Mouse (Mus musculus) midbrain, embryonic 11.5 days (tissue): ENCODE results near the gene Rnft2. TPM values are rescaled to one million over a fixed set of nuclear protein-coding genes. Genes with fewer than 3 reads are reported as not detected.

Source experiments
- ATAC-seq: fragments of 200-750 bp; cut with Nextera tagmentation; 2 replicates; pipeline ENCODE4 v1.8.0; 2017; ENCODE audit warnings: moderate TSS enrichment, moderate library complexity; ENCODE audit not compliant: low FRiP score
- DNase-seq: peaks from one replicate; pipeline ENCODE4 v3.0.0; 2015; ENCODE audit warnings: low spot score; ENCODE audit errors: missing footprints
- H3K27ac ChIP-seq: fragments of 300-500 bp; sonication (generic); 2 replicates; pipeline ENCODE4 v1.5.1; 2014; ENCODE audit warnings: low read depth, low read length
- H3K27me3 ChIP-seq: fragments of 300-500 bp; sonication (generic); 2 replicates; pipeline ENCODE4 v1.6.1; 2014; ENCODE audit warnings: mild to moderate bottlenecking, low read length, moderate library complexity, mixed read lengths; ENCODE audit not compliant: control insufficient read depth, insufficient read depth
- H3K36me3 ChIP-seq: fragments of 300-500 bp; sonication (generic); 2 replicates; pipeline ENCODE4 v1.6.1; 2014; ENCODE audit warnings: mild to moderate bottlenecking, low read length, moderate library complexity, mixed read lengths; ENCODE audit not compliant: control insufficient read depth, insufficient read depth
- H3K4me1 ChIP-seq: fragments of 300-500 bp; sonication (generic); 2 replicates; pipeline ENCODE4 v1.6.1; 2014; ENCODE audit warnings: low read length; ENCODE audit not compliant: control insufficient read depth, insufficient read depth
- H3K4me2 ChIP-seq: fragments of 300-500 bp; sonication (generic); 2 replicates; pipeline ENCODE4 v1.6.1; 2014; ENCODE audit warnings: mild to moderate bottlenecking, moderate library complexity
- H3K4me3 ChIP-seq: fragments of 300-500 bp; sonication (generic); 2 replicates; pipeline ENCODE4 v1.5.1; 2014; ENCODE audit warnings: low read depth, low read length
- H3K9ac ChIP-seq: fragments of 300-500 bp; sonication (generic); 2 replicates; pipeline ENCODE4 v1.6.1; 2014; ENCODE audit warnings: low read length
- H3K9me3 ChIP-seq: fragments of 300-500 bp; sonication (generic); 2 replicates; pipeline ENCODE4 v1.6.1; 2016; ENCODE audit warnings: low read length; ENCODE audit not compliant: control insufficient read depth
- WGBS: fragments of 180-500 bp; shearing (Covaris S2); extraction: QIAGEN DNeasy Blood & Tissue Kit; methylation state at CpG from one replicate; pipeline ENCODE4 v1.1.7; 2014; 5-methylcytosine and 5-hydroxymethylcytosine counted together
- polyA plus RNA-seq: library from polyadenylated mRNA; unstranded; fragments of >200 nt; fragmentation: Nextera tagmentation; extraction: Ambion mirVana; gene quantifications from 2 replicates; pipeline ENCODE4 v1.2.1, GENCODE M21; 2014

The Rnft2 gene
- polyA plus RNA-seq, 1 experiment from 2014 or later = 4.3 TPM

DNA sequence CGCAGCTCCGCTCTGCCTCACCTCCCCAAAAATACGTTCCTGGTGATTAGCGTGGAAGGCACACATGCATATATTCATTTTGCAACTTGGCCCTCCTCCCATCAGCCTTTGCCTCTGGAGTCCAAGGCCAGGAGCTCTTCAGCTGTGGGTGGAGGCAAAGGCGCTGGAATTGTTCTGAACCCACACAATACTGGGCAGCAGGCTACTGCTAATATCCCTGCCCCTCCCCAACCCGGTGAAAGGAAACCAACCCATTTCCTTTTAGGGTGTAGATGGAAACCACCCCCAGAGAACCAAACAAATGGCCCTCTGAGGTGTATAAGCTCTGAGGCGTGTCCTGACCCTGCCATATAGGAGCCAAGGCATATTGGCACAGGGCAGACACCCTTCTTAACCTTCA, 28.5 kb upstream of the Rnft2 start:
- Histone ChIP-seq H3K4me2 (no peak overlapping the region), H3K9me3 (no peaks in the 10 kb centered on the region), H3K4me3 (no peak overlapping the region), H3K27me3 (peaks cover 2% of the 10 kb centered on the region), H3K36me3 (no peaks in the 10 kb centered on the region), H3K27ac (no peak overlapping the region), H3K9ac (no peak overlapping the region), H3K4me1 (peaks cover 15% of the 10 kb centered on the region)
- DNase-seq (no peak), ATAC-seq (no peak)
- WGBS = 78% methylated on average over 7 of the region's 7 CpGs

DNA sequence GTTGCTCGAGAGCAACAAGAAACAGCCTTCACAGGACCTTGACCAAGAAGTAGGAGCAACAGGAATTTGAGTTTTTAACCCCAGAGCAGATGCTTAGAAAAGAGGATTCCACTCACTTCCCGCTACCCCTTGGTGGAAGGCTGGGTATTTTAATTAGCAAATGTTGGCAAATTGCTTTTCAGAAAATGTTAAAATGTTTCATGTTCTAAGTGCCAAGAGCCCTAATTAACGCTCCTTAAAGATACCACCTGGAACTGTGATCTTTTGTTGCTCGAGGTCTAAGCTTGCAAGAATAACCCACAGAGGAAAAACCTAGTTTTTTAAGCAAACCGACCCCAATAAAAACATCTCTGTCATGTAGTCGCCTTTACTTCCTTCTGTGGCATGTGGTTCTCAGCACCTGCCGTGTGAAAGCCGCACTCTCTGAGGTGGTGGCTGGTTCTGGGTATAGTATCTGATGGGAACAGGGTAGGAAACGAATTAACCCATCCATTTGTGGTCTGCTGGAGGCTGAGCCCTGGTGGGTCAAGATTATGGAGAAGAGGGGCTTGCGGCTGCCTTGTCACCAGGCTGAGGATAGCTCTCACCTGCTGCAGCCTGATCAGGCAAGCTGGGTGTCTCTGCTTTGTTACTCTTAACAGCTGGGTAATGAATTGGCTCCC, 26.7 kb upstream of the Rnft2 start:
- Histone ChIP-seq H3K9me3 (no peaks in the 10 kb centered on the region), H3K4me3 (no peak overlapping the region), H3K4me2 (no peak overlapping the region), H3K27ac (no peak overlapping the region), H3K36me3 (no peaks in the 10 kb centered on the region), H3K27me3 (peaks cover 2% of the 10 kb centered on the region), H3K9ac (no peak overlapping the region), H3K4me1 (peaks cover 15% of the 10 kb centered on the region)
- ATAC-seq = no peak
- no peak for DNase-seq
- WGBS = 80% methylated on average over 10 of the region's 10 CpGs

DNA sequence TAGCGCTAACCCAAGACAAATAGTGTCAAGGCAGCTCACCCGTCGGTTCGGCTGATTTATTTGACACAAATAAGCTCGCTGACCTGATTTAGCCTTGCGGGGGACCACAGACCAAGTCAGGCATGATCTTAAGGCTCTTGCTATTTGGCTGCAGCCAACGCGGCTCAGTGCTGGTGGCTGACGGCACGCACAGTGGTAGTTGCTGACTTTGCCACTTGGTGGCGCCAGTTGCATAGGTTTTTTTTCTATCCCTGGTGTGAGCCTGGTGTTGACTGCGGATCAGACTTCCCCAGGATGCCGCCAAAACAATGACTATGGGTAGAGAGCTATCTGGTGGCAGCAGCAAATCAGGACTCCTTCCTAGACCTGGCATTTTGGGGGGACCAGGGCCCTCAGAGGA, 24.1 kb upstream of the Rnft2 start:
- H3K9me3 ChIP-seq = no peaks in the 10 kb centered on the region
- peak overlapping the region; percentile 32 for H3K4me2 ChIP-seq
- no peaks in the 10 kb centered on the region for H3K36me3 ChIP-seq
- peaks cover 2% of the 10 kb centered on the region for H3K27me3 ChIP-seq
- 2% methylated on average over 13 of the region's 13 CpGs for WGBS
- no peak overlapping the region for H3K4me3 ChIP-seq
- H3K27ac ChIP-seq = no peak overlapping the region
- ATAC-seq = peak; percentile 81
- H3K9ac ChIP-seq = no peak overlapping the region
- DNase-seq = peak; percentile 99
- peaks cover 3% of the 10 kb centered on the region; the same call in 1 of the 2 replicates for H3K4me1 ChIP-seq

DNA sequence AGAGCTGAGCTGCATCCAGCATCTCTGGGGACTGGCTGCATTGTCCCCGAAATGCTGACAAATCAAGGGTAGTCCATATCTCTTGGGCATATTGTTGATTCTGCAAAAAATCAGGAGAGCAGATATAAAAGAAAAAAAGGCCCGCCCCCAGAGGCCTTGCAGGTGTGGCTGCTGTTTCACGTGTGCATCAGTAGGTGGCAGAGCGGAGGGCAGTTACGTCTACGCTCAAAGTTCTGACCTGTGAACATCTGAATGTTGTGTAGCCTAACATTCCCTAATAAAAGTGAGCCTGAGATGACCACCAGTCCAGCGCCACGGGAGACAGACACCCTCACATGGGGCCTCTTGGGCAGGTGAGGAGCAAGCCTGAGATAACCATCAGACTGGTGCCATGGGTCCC, 21.4 kb upstream of the Rnft2 start:
- no peak overlapping the region for H3K27ac ChIP-seq
- no peaks in the 10 kb centered on the region for H3K9me3 ChIP-seq
- H3K4me2 ChIP-seq = no peak overlapping the region
- WGBS = 36% methylated on average over 8 of the region's 8 CpGs
- 0 out of 2 replicates have a peak, but pooled peaks cover 2% of the 10 kb centered on the region for H3K4me1 ChIP-seq
- H3K36me3 ChIP-seq = peaks cover 6% of the 10 kb centered on the region
- no peak overlapping the region for H3K4me3 ChIP-seq
- no peak for DNase-seq
- no peak for ATAC-seq
- peaks cover 2% of the 10 kb centered on the region; the same call in 1 of the 2 replicates for H3K27me3 ChIP-seq
- no peak overlapping the region for H3K9ac ChIP-seq

DNA sequence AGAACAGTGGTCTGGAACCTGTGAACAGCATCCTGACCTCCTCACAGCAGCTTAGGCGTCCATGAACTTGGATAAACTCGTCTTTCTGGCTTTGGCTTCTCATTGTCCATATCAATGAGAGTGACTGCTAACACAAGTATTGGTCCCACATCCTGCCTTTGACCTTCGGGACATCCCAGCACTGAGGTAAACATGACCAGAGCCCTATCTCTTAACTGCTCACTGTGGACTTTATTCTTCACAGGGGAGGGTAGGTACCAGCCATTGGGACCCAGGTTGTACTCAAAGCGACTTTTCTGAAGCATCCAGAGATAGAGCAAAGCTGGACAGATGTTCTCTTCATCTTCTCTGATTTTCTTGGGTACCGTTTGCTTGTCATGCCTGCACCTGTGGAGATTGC, 20.4 kb upstream of the Rnft2 start:
- DNase-seq (no peak), ATAC-seq (no peak)
- Histone ChIP-seq H3K4me1 (0 out of 2 replicates have a peak, but pooled peaks cover 2% of the 10 kb centered on the region), H3K27ac (0 out of 2 replicates have a peak overlapping the region, but pooled peaks have one; percentile 2), H3K36me3 (peaks cover 14% of the 10 kb centered on the region), H3K9me3 (no peaks in the 10 kb centered on the region), H3K27me3 (no peaks in the 10 kb centered on the region), H3K9ac (no peak overlapping the region), H3K4me3 (no peak overlapping the region), H3K4me2 (no peak overlapping the region)
- WGBS = 82% methylated on average over 5 of the region's 5 CpGs

DNA sequence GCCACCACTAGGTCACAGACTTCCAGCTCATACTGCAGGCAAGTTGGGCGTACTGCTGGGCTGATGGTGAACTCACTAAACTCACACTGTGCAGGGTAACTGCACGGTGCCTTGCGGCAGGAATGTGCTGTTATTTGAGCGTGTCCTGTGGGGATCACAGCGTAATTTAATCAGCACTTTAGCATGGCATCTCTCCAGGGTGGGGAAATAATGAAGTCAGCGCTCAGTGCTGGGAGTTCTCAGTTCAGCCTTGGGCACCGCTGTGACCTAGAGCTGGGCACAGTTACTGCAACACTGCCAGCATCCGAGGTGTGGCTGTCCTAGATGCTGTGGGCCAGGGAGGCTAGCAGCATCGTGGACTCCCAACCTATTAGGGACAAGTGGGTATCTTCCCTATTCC, 19.4 kb upstream of the Rnft2 start:
- 83% methylated on average over 9 of the region's 9 CpGs for WGBS
- no peak for DNase-seq
- no peak for ATAC-seq

DNA sequence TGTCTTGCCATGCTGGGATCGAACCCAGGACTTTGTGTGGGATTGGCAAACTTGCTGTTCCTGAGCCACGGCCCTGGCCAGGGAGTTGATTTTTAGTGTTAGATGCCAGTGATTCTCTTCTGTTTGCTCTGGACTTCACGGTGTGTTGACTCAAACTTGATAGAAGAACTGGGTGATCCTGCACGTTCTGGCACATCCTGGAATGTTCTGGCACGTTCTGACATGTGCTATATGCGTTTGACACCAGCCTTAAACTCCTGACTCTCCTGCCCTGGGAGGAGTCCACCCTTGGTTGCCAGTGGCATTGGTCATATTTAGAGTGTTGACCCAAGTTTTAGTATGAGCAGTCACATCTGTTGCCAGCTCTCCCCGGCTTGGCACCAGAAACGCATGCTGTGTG, 17.5 kb upstream of the Rnft2 start:
- no peak overlapping the region for H3K9ac ChIP-seq
- no peaks in the 10 kb centered on the region; the same call in 1 of the 2 replicates for H3K4me1 ChIP-seq
- no peak overlapping the region for H3K4me3 ChIP-seq
- ATAC-seq (no peak), DNase-seq (no peak)
- H3K27ac ChIP-seq = no peak overlapping the region
- peaks cover 14% of the 10 kb centered on the region for H3K36me3 ChIP-seq
- H3K9me3 ChIP-seq = no peaks in the 10 kb centered on the region
- H3K27me3 ChIP-seq = no peaks in the 10 kb centered on the region
- no peak overlapping the region for H3K4me2 ChIP-seq
- WGBS = 90% methylated on average over 8 of the region's 8 CpGs

More for the DNA sequence above, 19.4 kb upstream of the Rnft2 start:
- Histone ChIP-seq H3K4me1 (peaks cover 2% of the 10 kb centered on the region; the same call in 1 of the 2 replicates), H3K27ac (no peak overlapping the region), H3K9ac (no peak overlapping the region), H3K4me3 (no peak overlapping the region), H3K4me2 (no peak overlapping the region), H3K27me3 (no peaks in the 10 kb centered on the region), H3K9me3 (no peaks in the 10 kb centered on the region), H3K36me3 (peaks cover 14% of the 10 kb centered on the region)

DNA sequence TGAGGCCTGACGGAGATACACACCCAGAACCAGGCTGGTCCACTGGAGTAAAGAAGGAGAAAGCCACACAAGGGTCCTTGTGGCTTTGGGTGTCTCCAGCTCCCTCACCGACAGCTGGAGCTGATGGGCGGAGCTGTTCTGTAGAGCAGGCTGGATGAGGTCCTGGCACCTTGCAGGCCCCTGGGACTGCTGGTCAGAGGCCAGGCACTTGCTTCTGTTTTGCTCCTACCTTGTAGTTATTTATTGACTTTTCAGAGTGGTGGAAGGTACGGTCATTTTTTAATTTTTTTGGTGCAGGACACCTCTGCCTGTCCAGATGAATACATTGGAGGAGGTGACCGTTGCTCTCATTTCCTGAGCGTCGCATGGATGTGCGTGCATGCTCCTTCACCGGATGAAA, 16.3 kb upstream of the Rnft2 start:
- peaks cover 23% of the 10 kb centered on the region for H3K36me3 ChIP-seq
- H3K9me3 ChIP-seq = no peaks in the 10 kb centered on the region
- ATAC-seq = no peak
- H3K27ac ChIP-seq = no peak overlapping the region
- H3K9ac ChIP-seq = no peak overlapping the region
- no peak for DNase-seq
- WGBS = 96% methylated on average over 9 of the region's 9 CpGs
- H3K4me1 ChIP-seq = no peaks in the 10 kb centered on the region; the same call in 1 of the 2 replicates
- H3K27me3 ChIP-seq = no peaks in the 10 kb centered on the region
- no peak overlapping the region for H3K4me2 ChIP-seq
- H3K4me3 ChIP-seq = no peak overlapping the region

DNA sequence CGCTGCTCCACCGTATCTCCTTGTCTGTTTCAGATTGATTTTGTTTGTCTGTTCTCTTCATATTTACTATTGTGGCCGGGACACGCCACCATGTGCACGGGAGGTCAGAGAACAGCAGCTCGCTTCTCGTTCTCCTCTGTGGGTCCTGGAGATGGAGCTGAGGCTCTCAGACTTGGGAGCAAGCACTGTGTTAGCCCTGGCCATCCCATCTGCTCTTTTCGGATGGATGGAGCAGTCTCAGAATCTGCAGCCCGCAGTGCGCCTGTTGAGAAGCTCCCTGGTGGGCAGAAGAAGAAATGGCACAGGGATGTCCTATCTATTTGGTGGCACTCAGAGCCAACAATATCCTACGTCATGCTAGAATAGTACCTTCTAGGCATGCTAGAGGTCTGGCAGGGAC, 15.7 kb upstream of the Rnft2 start:
- H3K4me2 ChIP-seq = no peak overlapping the region
- WGBS = 95% methylated on average over 11 of the region's 11 CpGs
- H3K9me3 ChIP-seq = no peaks in the 10 kb centered on the region
- H3K27ac ChIP-seq = no peak overlapping the region
- H3K9ac ChIP-seq = no peak overlapping the region
- no peak for ATAC-seq
- DNase-seq = no peak
- H3K4me3 ChIP-seq = no peak overlapping the region
- H3K27me3 ChIP-seq = no peaks in the 10 kb centered on the region
- no peaks in the 10 kb centered on the region; the same call in 1 of the 2 replicates for H3K4me1 ChIP-seq
- peaks cover 23% of the 10 kb centered on the region for H3K36me3 ChIP-seq
